Mouse (Mus musculus) liver, embryonic 13.5 days (tissue): Measurements from ENCODE around the gene Chst11. TPM values are rescaled to one million over a fixed set of nuclear protein-coding genes. Genes with fewer than 3 reads are reported as not detected.
A peak's percentile ranks its signal among the peaks of the same experiment; 100 is the strongest.

Experiments used
- ATAC-seq: fragments of 200-750 bp; cut with Nextera tagmentation; 2 replicates; pipeline ENCODE4 v1.8.0; 2017; ENCODE audit warnings: low read depth, mild to moderate bottlenecking, moderate number of reproducible peaks, moderate library complexity
- DNase-seq: peaks from one replicate; pipeline ENCODE4 v3.0.0; 2022
- H3K27ac ChIP-seq: fragments of 300-500 bp; sonication (generic); 2 replicates; pipeline ENCODE4 v1.5.1; 2015; ENCODE audit warnings: moderate library complexity, mild to moderate bottlenecking, inconsistent platforms
- H3K27me3 ChIP-seq: fragments of 300-500 bp; sonication (generic); 2 replicates; pipeline ENCODE4 v1.6.1; 2015; ENCODE audit warnings: mild to moderate bottlenecking, inconsistent platforms
- H3K36me3 ChIP-seq: fragments of 300-500 bp; sonication (generic); 2 replicates; pipeline ENCODE4 v1.6.1; 2015; ENCODE audit warnings: mild to moderate bottlenecking, inconsistent platforms
- H3K4me1 ChIP-seq: fragments of 300-500 bp; sonication (generic); replicated peaks from 2 replicates; pipeline ENCODE4 v1.6.1; 2015; ENCODE audit warnings: inconsistent platforms
- H3K4me2 ChIP-seq: fragments of 300-500 bp; sonication (generic); 2 replicates; pipeline ENCODE4 v1.6.1; 2015; ENCODE audit warnings: inconsistent platforms, mild to moderate bottlenecking, moderate library complexity
- H3K4me3 ChIP-seq: fragments of 300-500 bp; sonication (generic); replicated peaks from 2 replicates; pipeline ENCODE4 v1.5.1; 2015; ENCODE audit warnings: mild to moderate bottlenecking, inconsistent platforms
- H3K9ac ChIP-seq: fragments of 300-500 bp; sonication (generic); 2 replicates; pipeline ENCODE4 v1.6.1; 2015; ENCODE audit warnings: mild to moderate bottlenecking, inconsistent platforms
- H3K9me3 ChIP-seq: fragments of 300-500 bp; sonication (generic); replicated peaks from 2 replicates; pipeline ENCODE4 v1.6.1; 2016; ENCODE audit warnings: inconsistent platforms
- WGBS: fragments of 180-500 bp; shearing (Covaris S2); methylation state at CpG from one replicate; pipeline ENCODE4 v1.1.7; 2015; ENCODE audit not compliant: insufficient replicate concordance; 5-methylcytosine and 5-hydroxymethylcytosine counted together
- polyA plus RNA-seq: library from polyadenylated mRNA; unstranded; fragments of >200 nt; fragmentation: Nextera tagmentation; extraction: Ambion mirVana; gene quantifications from 2 replicates; pipeline ENCODE4 v1.2.1, GENCODE M21; 2015

Gene Chst11
- polyA plus RNA-seq, 1 experiment from 2014 or later: 1.3 TPM

DNA sequence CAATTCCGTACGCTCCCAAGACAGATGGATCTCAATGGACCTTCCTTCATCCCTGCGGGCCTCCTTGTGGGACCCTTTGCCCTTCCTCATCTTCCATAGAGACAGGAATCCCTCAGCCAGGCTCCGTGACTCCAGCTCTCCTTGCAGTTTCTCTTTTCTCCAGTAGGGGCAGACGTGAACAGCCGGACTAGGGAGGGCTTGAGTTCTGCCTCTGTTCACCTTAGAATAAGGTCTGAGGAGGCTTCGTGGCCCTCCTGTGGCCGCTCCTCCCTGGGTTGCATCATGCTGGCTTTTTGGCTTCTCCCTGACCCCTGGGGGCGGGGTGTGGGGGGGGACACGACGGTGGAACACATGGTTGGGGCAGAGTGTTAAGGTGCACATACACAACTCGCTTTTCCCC lies 234.4 kb downstream of the Chst11 start:
- DNase-seq (peak; percentile 13), ATAC-seq (0 out of 2 replicates have a peak, but pooled peaks have one; percentile 29)
- WGBS: 24% methylated on average over 12 of the region's 12 CpGs
- H3K27ac ChIP-seq: no peak overlapping the region
- H3K9ac ChIP-seq: no peak overlapping the region
- H3K4me2 ChIP-seq: no peak overlapping the region
- no peaks in the 10 kb centered on the region for H3K9me3 ChIP-seq
- no peak overlapping the region for H3K4me3 ChIP-seq
- no peaks in the 10 kb centered on the region for H3K27me3 ChIP-seq
- H3K4me1 ChIP-seq: no peaks in the 10 kb centered on the region
- H3K36me3 ChIP-seq: no peaks in the 10 kb centered on the region

GRCm38 (mm10) chr10:83220217-83220616 lies 234.9 kb downstream of the Chst11 start:
- WGBS: 70% methylated on average over 10 of the region's 10 CpGs
- no peaks in the 10 kb centered on the region for H3K4me1 ChIP-seq
- H3K4me2 ChIP-seq: no peak overlapping the region
- H3K4me3 ChIP-seq: no peak overlapping the region
- H3K9ac ChIP-seq: no peak overlapping the region
- H3K27ac ChIP-seq: no peak overlapping the region
- no peaks in the 10 kb centered on the region for H3K36me3 ChIP-seq
- H3K27me3 ChIP-seq: no peaks in the 10 kb centered on the region
- DNase-seq (no peak), ATAC-seq (no peak)
- H3K9me3 ChIP-seq: no peaks in the 10 kb centered on the region

DNA sequence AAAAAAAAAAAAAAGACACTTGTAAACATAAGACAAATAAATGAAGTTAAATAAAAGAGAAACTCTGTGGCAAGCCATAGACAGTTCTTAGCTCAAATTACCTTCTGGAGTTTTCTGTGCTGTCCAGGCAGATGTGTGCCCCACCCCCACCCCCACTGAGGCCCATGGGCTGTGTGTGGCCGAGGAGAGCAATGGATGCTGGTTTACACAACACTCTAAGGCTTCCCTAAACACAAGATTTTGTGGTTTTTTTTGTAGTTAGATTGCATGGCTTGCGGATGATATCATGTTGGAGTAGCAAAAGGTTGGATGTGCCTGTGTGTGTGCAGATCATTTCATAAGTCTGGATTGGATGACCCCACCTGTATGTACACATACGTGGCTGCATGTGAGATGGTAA lies 235.5 kb downstream of the Chst11 start:
- no peaks in the 10 kb centered on the region for H3K36me3 ChIP-seq
- H3K4me3 ChIP-seq: no peak overlapping the region
- no peaks in the 10 kb centered on the region for H3K4me1 ChIP-seq
- WGBS: 60% methylated on average over 3 of the region's 3 CpGs
- DNase-seq (no peak), ATAC-seq (no peak)
- no peaks in the 10 kb centered on the region for H3K9me3 ChIP-seq
- H3K9ac ChIP-seq: no peak overlapping the region
- H3K4me2 ChIP-seq: no peak overlapping the region
- H3K27ac ChIP-seq: no peak overlapping the region
- no peaks in the 10 kb centered on the region for H3K27me3 ChIP-seq

- Histone ChIP-seq H3K9me3 (no peaks in the 10 kb centered on the region), H3K4me1 (peaks cover 5% of the 10 kb centered on the region; the same call in 1 of the 2 replicates), H3K36me3 (no peaks in the 10 kb centered on the region), H3K27me3 (no peaks in the 10 kb centered on the region), H3K4me2 (no peak overlapping the region), H3K4me3 (no peak overlapping the region), H3K9ac (no peak overlapping the region), H3K27ac (no peak overlapping the region)
- ATAC-seq: no peak
- WGBS: 37% methylated on average over 3 of the region's 3 CpGs
- no peak for DNase-seq
Observed at GRCm38 (mm10) chr10:83224999-83225398, 239.7 kb downstream of the Chst11 start.

DNA sequence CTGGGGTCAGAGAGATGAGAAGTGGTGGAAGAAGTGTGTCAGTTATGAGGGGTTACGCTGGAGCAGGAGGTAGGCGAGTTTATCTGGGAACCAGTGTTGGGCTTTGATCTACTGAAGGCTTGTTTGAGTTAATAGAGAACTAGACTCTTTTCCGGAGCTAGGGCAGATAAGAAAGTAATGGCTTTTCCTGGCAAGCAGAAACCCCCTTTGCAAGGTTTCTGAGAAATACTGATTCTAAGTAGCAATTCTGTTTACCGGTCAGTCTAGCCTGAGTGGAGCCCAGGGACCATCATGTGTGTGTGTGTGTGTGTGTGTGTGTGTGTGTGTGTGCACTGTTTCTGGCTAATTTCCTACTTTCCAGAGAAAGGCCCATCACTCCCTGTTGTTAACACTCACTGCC lies 243.3 kb downstream of the Chst11 start:
- no peak overlapping the region for H3K9ac ChIP-seq
- 27% methylated on average over 4 of the region's 4 CpGs for whole genome bisulfite sequencing
- H3K4me2 ChIP-seq: no peak overlapping the region
- DNase-seq (no peak), ATAC-seq (no peak)
- no peak overlapping the region for H3K4me3 ChIP-seq
- no peaks in the 10 kb centered on the region for H3K36me3 ChIP-seq
- peaks cover 5% of the 10 kb centered on the region; the same call in 1 of the 2 replicates for H3K4me1 ChIP-seq
- no peaks in the 10 kb centered on the region for H3K9me3 ChIP-seq
- H3K27me3 ChIP-seq: no peaks in the 10 kb centered on the region; the same call in 1 of the 2 replicates
- H3K27ac ChIP-seq: no peak overlapping the region

- no peaks in the 10 kb centered on the region; the same call in 1 of the 2 replicates for H3K27me3 ChIP-seq
- H3K27ac ChIP-seq: no peak overlapping the region
- H3K4me3 ChIP-seq: no peak overlapping the region
- H3K4me2 ChIP-seq: no peak overlapping the region
- no peak for DNase-seq
- ATAC-seq: no peak
- WGBS: 33% methylated on average over 3 of the region's 3 CpGs
- no peaks in the 10 kb centered on the region for H3K36me3 ChIP-seq
- no peaks in the 10 kb centered on the region for H3K9me3 ChIP-seq
- H3K4me1 ChIP-seq: no peaks in the 10 kb centered on the region
- H3K9ac ChIP-seq: no peak overlapping the region
Observed at GRCm38 (mm10) chr10:83233967-83234366, 248.7 kb downstream of the Chst11 start.

GRCm38 (mm10) chr10:83234391-83234790 lies 249.1 kb downstream of the Chst11 start:
- no peaks in the 10 kb centered on the region for H3K4me1 ChIP-seq
- WGBS: 47% methylated on average over 4 of the region's 4 CpGs
- DNase-seq: no peak

GRCm38 (mm10) chr10:83242106-83242686 lies 256.9 kb downstream of the Chst11 start:
- Histone ChIP-seq H3K4me3 (no peak overlapping the region), H3K4me1 (no peaks in the 10 kb centered on the region), H3K27ac (no peak overlapping the region), H3K9me3 (no peaks in the 10 kb centered on the region), H3K36me3 (no peaks in the 10 kb centered on the region), H3K9ac (no peak overlapping the region), H3K4me2 (no peak overlapping the region), H3K27me3 (no peaks in the 10 kb centered on the region)
- 61% methylated on average over 11 of the region's 11 CpGs for WGBS
- ATAC-seq (no peak), DNase-seq (no peak)

More at GRCm38 (mm10) chr10:83234391-83234790, 249.1 kb downstream of the Chst11 start:
- Histone ChIP-seq H3K27ac (no peak overlapping the region), H3K36me3 (no peaks in the 10 kb centered on the region), H3K9me3 (no peaks in the 10 kb centered on the region), H3K4me2 (no peak overlapping the region), H3K27me3 (no peaks in the 10 kb centered on the region; the same call in 1 of the 2 replicates), H3K4me3 (no peak overlapping the region), H3K9ac (no peak overlapping the region)
- no peak for ATAC-seq

- ATAC-seq (no peak), DNase-seq (no peak)
- Histone ChIP-seq H3K36me3 (no peaks in the 10 kb centered on the region), H3K9ac (no peak overlapping the region), H3K27ac (no peak overlapping the region), H3K9me3 (no peaks in the 10 kb centered on the region), H3K4me2 (no peak overlapping the region), H3K27me3 (no peaks in the 10 kb centered on the region), H3K4me3 (no peak overlapping the region), H3K4me1 (no peaks in the 10 kb centered on the region)
- WGBS: 69% methylated on average over 6 of the region's 6 CpGs
Observed at GRCm38 (mm10) chr10:83244131-83244530, 258.8 kb downstream of the Chst11 start.

Other genes with a start within 250 kb of the Chst11 start
- 36.1 and 43.5 TPM in 2 replicates for gene Nfyb, start 221.4 kb upstream of the Chst11 start, polyA plus RNA-seq
- 67.9 and 78.2 TPM in 2 replicates for gene Txnrd1, start 151.5 kb upstream of the Chst11 start, polyA plus RNA-seq
- 0.22 and 0.28 TPM in 2 replicates for gene Eid3, start 118.9 kb upstream of the Chst11 start, polyA plus RNA-seq